Mouse (Mus musculus): ENCODE data around the gene Bfsp1.

GRCm38 (mm10) chr2:143882606-143883288 is 19.8 kb upstream of the Bfsp1 start:
- TF ChIP-seq CTCF (IDR thresholded peaks at IDR 0.05; ENCODE audit: borderline replicate concordance, insufficient read depth, low read length) (no peak), POLR2A (IDR thresholded peaks at IDR 0.05; ENCODE audit: low read depth, low read length) (no peak)
